ENCODE assay signal across 23 mouse cellular contexts in the genomic region with DNA sequence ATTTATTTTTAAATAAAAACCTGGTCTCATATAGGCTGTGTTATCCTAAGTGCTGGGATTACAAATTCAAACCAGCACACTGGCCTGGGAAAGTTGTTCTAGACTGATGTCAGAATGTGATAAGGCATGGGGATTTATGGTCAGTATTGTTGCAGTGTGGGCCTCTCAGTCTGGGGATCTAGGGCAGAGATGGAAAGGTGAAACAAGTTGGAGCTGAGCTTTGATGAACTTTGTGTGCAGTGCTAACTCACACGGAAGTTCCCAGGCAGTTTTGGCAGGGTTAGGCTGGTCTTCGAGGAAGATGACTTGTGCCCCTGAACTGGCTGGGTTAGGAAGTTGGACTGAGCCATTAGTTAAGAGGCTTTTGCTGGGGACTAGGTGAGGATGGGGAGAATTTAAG.
"Had no signal": no experiment of that assay in that cellular context is flagged by ENCODE, and none has a peak within 500 bp of the region (broad histone marks: within the 10 kb centered on the region; RNA-seq: fewer than 3 reads in every experiment).

No protein-coding gene starts in this region.

- H3K4me1 ChIP-seq: limb, embryonic 12.5 days; limb, embryonic 15.5 days; lung, embryonic 15.5 days; midbrain, embryonic 10.5 days; neural tube, embryonic 12.5 days; neural tube, embryonic 15.5 days had no signal

- H3K4me2 ChIP-seq: limb, embryonic 12.5 days; limb, embryonic 15.5 days; lung, embryonic 15.5 days; neural tube, embryonic 12.5 days; neural tube, embryonic 15.5 days had no signal

- DNase-seq: kidney, adult 18-20 months; kidney, adult 9 months; kidney, postnatal 25 days; layer of hippocampus, postnatal 36 days; left cerebral cortex, postnatal 4 days; lung, adult 18-20 months; lung, postnatal 10 days; lung, postnatal 36 days; midbrain, embryonic 14.5 days; right cerebral cortex, adult 18-20 months; right cerebral cortex, postnatal 14 days; right cerebral cortex, postnatal 4 days; thymus, postnatal 25 days had no signal

- H3K4me3 ChIP-seq: left cerebral cortex, adult 2 months; limb, embryonic 12.5 days; limb, embryonic 15.5 days; lung, embryonic 15.5 days; megakaryocyte, embryonic 14.5 days; midbrain, embryonic 10.5 days; neural tube, embryonic 12.5 days; neural tube, embryonic 15.5 days had no signal

- H3K27ac ChIP-seq: kidney, postnatal 0 days; left cerebral cortex, adult 2 months; limb, embryonic 12.5 days; limb, embryonic 15.5 days; liver, embryonic 14.5 days; lung, embryonic 15.5 days; midbrain, embryonic 10.5 days; neural tube, embryonic 12.5 days; neural tube, embryonic 15.5 days had no signal

- H3K9me3 ChIP-seq: limb, embryonic 12.5 days; limb, embryonic 15.5 days; lung, embryonic 15.5 days; megakaryocyte, embryonic 14.5 days; midbrain, embryonic 10.5 days; neural tube, embryonic 12.5 days; neural tube, embryonic 15.5 days had no signal

- H3K27me3 ChIP-seq: limb, embryonic 12.5 days; limb, embryonic 15.5 days; lung, embryonic 15.5 days; megakaryocyte, embryonic 14.5 days; neural tube, embryonic 12.5 days; neural tube, embryonic 15.5 days had no signal

- H3K36me3 ChIP-seq: limb, embryonic 12.5 days; limb, embryonic 15.5 days; lung, embryonic 15.5 days; midbrain, embryonic 10.5 days; neural tube, embryonic 12.5 days; neural tube, embryonic 15.5 days had no signal

- H3K9ac ChIP-seq: limb, embryonic 12.5 days; limb, embryonic 15.5 days; liver, embryonic 14.5 days; lung, embryonic 15.5 days; neural tube, embryonic 12.5 days; neural tube, embryonic 15.5 days had no signal
